In genomic region chr15:79803533-79804351, GRCm38 (mm10) we compare ENCODE assay signal across 8 mouse cellular contexts. TPM values are rescaled to one million over a fixed set of nuclear protein-coding genes. Genes with fewer than 3 reads are reported as not detected.
DNase-seq lines count a peak whose midpoint lies in the region; ATAC-seq and TF ChIP-seq lines count a peak whose summit lies in the region.

No protein-coding gene starts in this region.

- peaks cover 69% of the 10 kb centered on the region for H3K27me3 ChIP-seq in kidney, embryonic 14.5 days (ENCODE audit: control insufficient read depth, insufficient read depth, low read length)
- peaks cover 49% of the 10 kb centered on the region for H3K27me3 ChIP-seq in forebrain, embryonic 15.5 days
- H3K27me3 ChIP-seq in neural tube, embryonic 12.5 days (replicated peaks): peaks cover 62% of the 10 kb centered on the region

- no peaks in the 10 kb centered on the region for H3K4me1 ChIP-seq in kidney, embryonic 14.5 days (ENCODE audit: control insufficient read depth, insufficient read depth, low read length)
- H3K4me1 ChIP-seq in bone marrow macrophage, adult 2 months (ENCODE audit: control insufficient read depth, insufficient read depth, low read length): no peaks in the 10 kb centered on the region
- peaks cover 22% of the 10 kb centered on the region for H3K4me1 ChIP-seq in forebrain, embryonic 15.5 days
- peaks cover 14% of the 10 kb centered on the region for H3K4me1 ChIP-seq in neural tube, embryonic 12.5 days

- no peak overlapping the region for H3K27ac ChIP-seq in kidney, embryonic 14.5 days (ENCODE audit: low read depth, low read length)
- H3K27ac ChIP-seq in bone marrow macrophage, adult 2 months (ENCODE audit: insufficient read depth, low read depth, low read length): no peak overlapping the region
- H3K27ac ChIP-seq in forebrain, embryonic 15.5 days (replicated peaks): peak overlapping the region; percentile 72
- 0 out of 2 replicates have a peak overlapping the region, but pooled peaks have one; percentile 32 for H3K27ac ChIP-seq in neural tube, embryonic 12.5 days

- peak; percentile 24; the same call in 1 of the 2 replicates for ATAC-seq in kidney, embryonic 14.5 days (ENCODE audit: low FRiP score, low TSS enrichment)
- ATAC-seq in forebrain, embryonic 15.5 days (replicated peaks): peak; percentile 74
- peak; percentile 38 for ATAC-seq in neural tube, embryonic 12.5 days (ENCODE audit: low FRiP score, low read depth)

- WGBS in kidney, embryonic 14.5 days: 3% methylated on average over 76 of the region's 81 CpGs
- WGBS in forebrain, embryonic 15.5 days: 5% methylated on average over 81 of the region's 81 CpGs
- 4% methylated on average over 81 of the region's 81 CpGs for WGBS in neural tube, embryonic 12.5 days

- TF ChIP-seq CTCF in bone marrow macrophage, adult 2 months (IDR thresholded peaks at IDR 0.05; ENCODE audit: low read depth, low read length): no peak

- H3K9me3 ChIP-seq in kidney, embryonic 14.5 days (ENCODE audit: control insufficient read depth, low read length): no peaks in the 10 kb centered on the region
- no peaks in the 10 kb centered on the region for H3K9me3 ChIP-seq in forebrain, embryonic 15.5 days
- no peaks in the 10 kb centered on the region for H3K9me3 ChIP-seq in neural tube, embryonic 12.5 days

- peak overlapping the region; percentile 93 for H3K4me2 ChIP-seq in kidney, embryonic 14.5 days (replicated peaks; ENCODE audit: low read depth, low read length)
- H3K4me2 ChIP-seq in forebrain, embryonic 15.5 days (replicated peaks): peak overlapping the region; percentile 78
- H3K4me2 ChIP-seq in neural tube, embryonic 12.5 days (replicated peaks): peak overlapping the region; percentile 90

- DNase-seq in kidney, postnatal 25 days: no peak
- peak; percentile 36 for DNase-seq in kidney, postnatal 14 days
- DNase-seq in urinary bladder, adult 2 months (ENCODE audit: low spot score): no peak
- no peak for DNase-seq in right cerebral cortex, adult 18-20 months

- H3K9ac ChIP-seq in kidney, embryonic 14.5 days (ENCODE audit: low read depth, low read length): peak overlapping the region; percentile 61
- peak overlapping the region; percentile 63 for H3K9ac ChIP-seq in forebrain, embryonic 15.5 days (replicated peaks)
- peak overlapping the region; percentile 77 for H3K9ac ChIP-seq in neural tube, embryonic 12.5 days

- H3K36me3 ChIP-seq in kidney, embryonic 14.5 days (ENCODE audit: control insufficient read depth, insufficient read depth, low read length): no peaks in the 10 kb centered on the region
- H3K36me3 ChIP-seq in forebrain, embryonic 15.5 days: no peaks in the 10 kb centered on the region
- H3K36me3 ChIP-seq in neural tube, embryonic 12.5 days: no peaks in the 10 kb centered on the region

- H3K4me3 ChIP-seq in kidney, embryonic 14.5 days (ENCODE audit: low read length): peak overlapping the region; percentile 57
- H3K4me3 ChIP-seq in bone marrow macrophage, adult 2 months (ENCODE audit: insufficient read depth, low read length): peak overlapping the region; percentile 56
- H3K4me3 ChIP-seq in forebrain, embryonic 15.5 days: peak overlapping the region; percentile 62
- peak overlapping the region; percentile 64 for H3K4me3 ChIP-seq in neural tube, embryonic 12.5 days

- TF ChIP-seq POLR2A in bone marrow macrophage, adult 2 months (IDR thresholded peaks at IDR 0.05; ENCODE audit: borderline replicate concordance, low read depth, low read length): no peak

RNA-seq across cellular contexts. Expression of gene Nptxr, which starts 0.8 kb away (rescaled TPM):
- polyA plus RNA-seq in kidney, embryonic 14.5 days (2014; fragmentation: Nextera tagmentation; extraction: Ambion mirVana): 0.50 and 1.8 TPM in 2 replicates
- polyA plus RNA-seq in bone marrow macrophage, adult 2 months (2012; ENCODE audit: insufficient read depth, insufficient read length, missing spikeins): 3.1 and 4.5 TPM in 2 replicates
- polyA plus RNA-seq in forebrain, embryonic 15.5 days (2015; fragmentation: Nextera tagmentation; extraction: Ambion mirVana): 19.4 and 19.5 TPM in 2 replicates
- polyA plus RNA-seq in neural tube, embryonic 12.5 days (2016; fragmentation: Nextera tagmentation; extraction: Ambion mirVana): 13.2 and 13.6 TPM in 2 replicates
- polyA plus RNA-seq in urinary bladder, adult 2 months (2012; rRNA removed): 1.9 and 4.4 TPM in 2 replicates

RNA-seq across cellular contexts. Expression of gene Dnal4, which starts 26.1 kb away (rescaled TPM):
- 60.1 and 61.6 TPM in 2 replicates for polyA plus RNA-seq in kidney, embryonic 14.5 days (2014; fragmentation: Nextera tagmentation; extraction: Ambion mirVana)
- polyA plus RNA-seq in bone marrow macrophage, adult 2 months (2012; ENCODE audit: insufficient read depth, insufficient read length, missing spikeins): 23.9 and 26.0 TPM in 2 replicates
- 94.8 and 99.9 TPM in 2 replicates for polyA plus RNA-seq in forebrain, embryonic 15.5 days (2015; fragmentation: Nextera tagmentation; extraction: Ambion mirVana)
- 73.1 and 79.2 TPM in 2 replicates for polyA plus RNA-seq in neural tube, embryonic 12.5 days (2016; fragmentation: Nextera tagmentation; extraction: Ambion mirVana)
- polyA plus RNA-seq in urinary bladder, adult 2 months (2012; rRNA removed): 40.5 and 45.8 TPM in 2 replicates

RNA-seq across cellular contexts. Expression of gene Npcd, which starts 30.3 kb away (rescaled TPM):
- polyA plus RNA-seq in kidney, embryonic 14.5 days (2014; fragmentation: Nextera tagmentation; extraction: Ambion mirVana): 0.22 TPM in 1 of 2 replicates, not detected in the other
- not detected in 2 replicates for polyA plus RNA-seq in bone marrow macrophage, adult 2 months (2012; ENCODE audit: insufficient read depth, insufficient read length, missing spikeins)
- 0.46 TPM in 1 of 2 replicates, not detected in the other for polyA plus RNA-seq in forebrain, embryonic 15.5 days (2015; fragmentation: Nextera tagmentation; extraction: Ambion mirVana)
- polyA plus RNA-seq in neural tube, embryonic 12.5 days (2016; fragmentation: Nextera tagmentation; extraction: Ambion mirVana): 0.31 and 1.0 TPM in 2 replicates
- polyA plus RNA-seq in urinary bladder, adult 2 months (2012; rRNA removed): 0.47 and 0.87 TPM in 2 replicates

RNA-seq across cellular contexts. Expression of gene Cbx6, which starts 30.7 kb away (rescaled TPM):
- polyA plus RNA-seq in kidney, embryonic 14.5 days (2014; fragmentation: Nextera tagmentation; extraction: Ambion mirVana): 22.4 and 28.6 TPM in 2 replicates
- polyA plus RNA-seq in bone marrow macrophage, adult 2 months (2012; ENCODE audit: insufficient read depth, insufficient read length, missing spikeins): 7.4 and 7.9 TPM in 2 replicates
- polyA plus RNA-seq in forebrain, embryonic 15.5 days (2015; fragmentation: Nextera tagmentation; extraction: Ambion mirVana): 50.1 and 52.7 TPM in 2 replicates
- polyA plus RNA-seq in neural tube, embryonic 12.5 days (2016; fragmentation: Nextera tagmentation; extraction: Ambion mirVana): 32.8 and 36.6 TPM in 2 replicates
- polyA plus RNA-seq in urinary bladder, adult 2 months (2012; rRNA removed): 86.2 and 94.3 TPM in 2 replicates

Comparison
In these comparisons a context has a peak if more than half of its experiments do, and no peak if none do; other contexts are left out.
1. ATAC-seq: peak in every context shown above with its lines; median percentile 74 in forebrain, embryonic 15.5 days; 38 in neural tube, embryonic 12.5 days; 24 in kidney, embryonic 14.5 days.
2. H3K27ac ChIP-seq: peak in forebrain, embryonic 15.5 days (single experiment) and neural tube, embryonic 12.5 days (single experiment); none in kidney, embryonic 14.5 days (single experiment) and bone marrow macrophage, adult 2 months (single experiment).
3. Peak in every context shown above with its lines, with median percentiles within 50 percentile points of each other: H3K4me2 ChIP-seq, H3K4me3 ChIP-seq and H3K9ac ChIP-seq.